In genomic region chr2:122576295-122576694, GRCm38 (mm10) we compare ENCODE assay signal across 12 mouse cellular contexts. TPM values are rescaled to one million over a fixed set of nuclear protein-coding genes. Genes with fewer than 3 reads are reported as not detected.
DNase-seq lines count a peak whose midpoint lies in the region; ATAC-seq and TF ChIP-seq lines count a peak whose summit lies in the region.
"Had no signal": no experiment of that assay in that cellular context is flagged by ENCODE, and none has a peak within 500 bp of the region (broad histone marks: within the 10 kb centered on the region; RNA-seq: fewer than 3 reads in every experiment).

No protein-coding gene starts in this region.

- peak overlapping the region; percentile 10; the same call in 1 of the 2 replicates for H3K4me2 ChIP-seq in heart, embryonic 15.5 days
- peak overlapping the region; percentile 47 for H3K4me2 ChIP-seq in lung, embryonic 15.5 days
- H3K4me2 ChIP-seq in liver, postnatal 0 days (ENCODE audit: low read depth, low read length) = no peak overlapping the region
- H3K4me2 ChIP-seq: neural tube, embryonic 12.5 days had no signal

- H3K27me3 ChIP-seq in heart, embryonic 15.5 days = no peaks in the 10 kb centered on the region
- no peaks in the 10 kb centered on the region for H3K27me3 ChIP-seq in lung, embryonic 15.5 days
- H3K27me3 ChIP-seq in liver, adult 2 months (ENCODE audit: control insufficient read depth, insufficient read depth, low read length) = no peaks in the 10 kb centered on the region
- H3K27me3 ChIP-seq in liver, postnatal 0 days (ENCODE audit: insufficient read depth, low read length) = no peaks in the 10 kb centered on the region
- H3K27me3 ChIP-seq: neural tube, embryonic 12.5 days had no signal

- 20% methylated on average over 5 of the region's 5 CpGs for WGBS in heart, embryonic 15.5 days
- 20% methylated on average over 5 of the region's 5 CpGs for WGBS in lung, embryonic 15.5 days
- 55% methylated on average over 5 of the region's 5 CpGs for WGBS in liver, adult 2 months
- 39% methylated on average over 5 of the region's 5 CpGs for WGBS in liver, postnatal 0 days (ENCODE audit: insufficient replicate concordance)

- H3K9me3 ChIP-seq in heart, embryonic 15.5 days (replicated peaks) = no peaks in the 10 kb centered on the region
- no peaks in the 10 kb centered on the region for H3K9me3 ChIP-seq in lung, embryonic 15.5 days
- H3K9me3 ChIP-seq in liver, postnatal 0 days (ENCODE audit: low read length) = no peaks in the 10 kb centered on the region
- H3K9me3 ChIP-seq: neural tube, embryonic 12.5 days had no signal

- H3K36me3 ChIP-seq in heart, embryonic 15.5 days = no peaks in the 10 kb centered on the region
- no peaks in the 10 kb centered on the region for H3K36me3 ChIP-seq in lung, embryonic 15.5 days
- H3K36me3 ChIP-seq in liver, adult 2 months (ENCODE audit: control insufficient read depth, insufficient read depth, low read length) = no peaks in the 10 kb centered on the region
- no peaks in the 10 kb centered on the region for H3K36me3 ChIP-seq in liver, postnatal 0 days (replicated peaks; ENCODE audit: insufficient read depth, low read length)
- H3K36me3 ChIP-seq: neural tube, embryonic 12.5 days had no signal

- H3K4me3 ChIP-seq in heart, embryonic 15.5 days = no peak overlapping the region
- H3K4me3 ChIP-seq in lung, embryonic 15.5 days = no peak overlapping the region
- H3K4me3 ChIP-seq in liver, adult 2 months (ENCODE audit: insufficient read depth, low read depth, low read length) = no peak overlapping the region
- H3K4me3 ChIP-seq in liver, postnatal 0 days (ENCODE audit: low read depth, low read length) = no peak overlapping the region
- H3K4me3 ChIP-seq: left cerebral cortex, adult 2 months; neural tube, embryonic 12.5 days had no signal

- H3K27ac ChIP-seq in heart, embryonic 15.5 days = peak overlapping the region; percentile 3; the same call in 1 of the 2 replicates
- H3K27ac ChIP-seq in lung, embryonic 15.5 days = no peak overlapping the region; the same call in 1 of the 2 replicates
- 0 out of 2 replicates have a peak overlapping the region, but pooled peaks have one; percentile 4 for H3K27ac ChIP-seq in liver, adult 2 months (replicated peaks; ENCODE audit: insufficient read depth, low read depth, low read length)
- no peak overlapping the region; the same call in 1 of the 2 replicates for H3K27ac ChIP-seq in liver, postnatal 0 days (ENCODE audit: low read depth)
- H3K27ac ChIP-seq: left cerebral cortex, adult 2 months; neural tube, embryonic 12.5 days had no signal

- H3K4me1 ChIP-seq in heart, embryonic 15.5 days (replicated peaks) = peaks cover 17% of the 10 kb centered on the region
- peaks cover 12% of the 10 kb centered on the region for H3K4me1 ChIP-seq in lung, embryonic 15.5 days
- no peaks in the 10 kb centered on the region for H3K4me1 ChIP-seq in liver, adult 2 months (ENCODE audit: control insufficient read depth, insufficient read depth, low read length)
- no peaks in the 10 kb centered on the region for H3K4me1 ChIP-seq in liver, postnatal 0 days (ENCODE audit: insufficient read depth)
- H3K4me1 ChIP-seq: neural tube, embryonic 12.5 days had no signal

- no peak for TF ChIP-seq POLR2A in liver, adult 2 months (IDR thresholded peaks at IDR 0.05; ENCODE audit: extremely low read depth, insufficient read depth, low read length)

- H3K9ac ChIP-seq in heart, embryonic 15.5 days = no peak overlapping the region
- H3K9ac ChIP-seq in lung, embryonic 15.5 days = no peak overlapping the region
- no peak overlapping the region for H3K9ac ChIP-seq in liver, adult 2 months (ENCODE audit: low read depth, low read length)
- H3K9ac ChIP-seq in liver, postnatal 0 days (replicated peaks) = no peak overlapping the region
- H3K9ac ChIP-seq: neural tube, embryonic 12.5 days had no signal

- DNase-seq in heart, adult 9 months (ENCODE audit: low spot score in 2 of 2) = no peak
- DNase-seq in lung, postnatal 25 days (ENCODE audit: low spot score) = no peak
- peak; percentile 17 for DNase-seq in liver, adult 2 months (ENCODE audit: extremely low read depth, low read depth, low spot score)
- no peak for DNase-seq in liver, postnatal 0 days
- DNase-seq in retina, postnatal 1 day = no peak
- DNase-seq: gastrocnemius, postnatal 25 days; lung, postnatal 10 days had no signal

- no peak for TF ChIP-seq EP300 in liver, postnatal 0 days (IDR thresholded peaks at IDR 0.05; ENCODE audit: low read depth)

- no peaks in the 10 kb centered on the region for H3K79me2 ChIP-seq in liver, adult 2 months (ENCODE audit: control insufficient read depth, insufficient read depth, low read length)

- TF ChIP-seq CTCF in liver, adult 2 months (IDR thresholded peaks at IDR 0.05; ENCODE audit: low read depth, low read length) = no peak
- TF ChIP-seq CTCF in liver, postnatal 0 days (IDR thresholded peaks at IDR 0.05; ENCODE audit: low read depth) = no peak

- peak; percentile 66; the same call in 1 of the 2 replicates for ATAC-seq in heart, embryonic 15.5 days (replicated peaks; ENCODE audit: insufficient number of reproducible peaks, insufficient read depth, low FRiP score, low read depth)
- ATAC-seq in lung, embryonic 15.5 days (ENCODE audit: borderline replicate concordance, extremely low read depth, low FRiP score, low TSS enrichment) = peak; percentile 73
- ATAC-seq in liver, postnatal 0 days = peak; percentile 49
- ATAC-seq: midbrain, embryonic 16.5 days had no signal

RNA-seq across cellular contexts. Expression of gene Gatm, which starts 34.8 kb away (rescaled TPM):
- polyA plus RNA-seq in heart, embryonic 15.5 days (2015; fragmentation: Nextera tagmentation; extraction: Ambion mirVana) = 11.0 and 12.4 TPM in 2 replicates
- polyA plus RNA-seq in lung, embryonic 15.5 days (2015; fragmentation: Nextera tagmentation; extraction: Ambion mirVana) = 6.2 and 6.3 TPM in 2 replicates
- 11.9 and 13.6 TPM in 2 replicates for total RNA-seq in liver, adult 2 months (2014; rRNA removed)
- polyA plus RNA-seq in liver, adult 2 months (2012; rRNA removed) = 3.2 and 9.9 TPM in 2 replicates
- polyA plus RNA-seq in liver, postnatal 0 days (2015; fragmentation: Nextera tagmentation; extraction: Ambion mirVana) = 28.0 and 30.6 TPM in 2 replicates

Comparison
In these comparisons a context has a peak if more than half of its experiments do, and no peak if none do; other contexts are left out.
1. H3K27ac ChIP-seq: peak in heart, embryonic 15.5 days (single experiment) and liver, adult 2 months (single experiment); none in lung, embryonic 15.5 days (single experiment) and liver, postnatal 0 days (single experiment).
2. Peak in every context shown above with its lines, with median percentiles within 50 percentile points of each other: ATAC-seq.